Mouse (Mus musculus): ENCODE data around the gene Cmtr1. TPM values are rescaled to one million over a fixed set of nuclear protein-coding genes. Genes with fewer than 3 reads are reported as not detected.

Gene Cmtr1
- total RNA-seq (2023) = 100 to 1,000 TPM; 183 to 202 TPM

DNA sequence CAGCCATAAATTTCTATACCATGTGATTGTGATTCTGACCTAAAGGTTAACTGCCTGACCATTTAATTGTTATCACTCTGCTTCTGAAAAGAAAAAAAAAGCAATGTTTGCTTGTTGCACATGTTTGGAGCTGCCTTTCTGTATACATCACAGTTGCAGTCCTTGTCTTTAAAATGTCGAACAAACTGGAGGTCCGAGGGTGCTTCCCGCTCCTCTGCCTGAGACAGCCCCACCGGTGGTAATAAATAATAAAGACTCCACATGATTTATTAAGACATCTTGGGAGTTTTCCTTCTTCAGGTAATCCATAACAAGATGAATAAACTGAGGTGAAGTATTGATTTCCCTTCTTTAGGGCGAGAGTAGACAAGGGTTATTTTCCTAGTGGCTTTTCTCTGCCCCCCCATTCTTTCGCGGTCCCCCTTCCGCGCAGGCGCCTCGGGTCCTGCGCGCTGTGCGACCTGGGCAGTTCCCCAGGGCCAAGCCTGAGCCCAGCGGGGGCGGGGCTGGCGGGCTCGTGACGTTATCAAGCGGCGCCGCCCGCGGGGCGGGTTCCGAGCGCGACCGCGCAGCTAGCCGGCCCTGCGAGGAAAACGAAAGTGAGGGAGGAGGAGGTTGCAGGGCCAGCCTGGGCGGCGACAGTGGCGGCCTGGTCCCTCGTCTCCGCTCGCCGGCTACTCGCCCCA lies at the start of gene Cmtr1:
Gene Cmtr1 (plus strand): TSS at position 520 of the 686 bp plus-strand sequence.

DNA sequence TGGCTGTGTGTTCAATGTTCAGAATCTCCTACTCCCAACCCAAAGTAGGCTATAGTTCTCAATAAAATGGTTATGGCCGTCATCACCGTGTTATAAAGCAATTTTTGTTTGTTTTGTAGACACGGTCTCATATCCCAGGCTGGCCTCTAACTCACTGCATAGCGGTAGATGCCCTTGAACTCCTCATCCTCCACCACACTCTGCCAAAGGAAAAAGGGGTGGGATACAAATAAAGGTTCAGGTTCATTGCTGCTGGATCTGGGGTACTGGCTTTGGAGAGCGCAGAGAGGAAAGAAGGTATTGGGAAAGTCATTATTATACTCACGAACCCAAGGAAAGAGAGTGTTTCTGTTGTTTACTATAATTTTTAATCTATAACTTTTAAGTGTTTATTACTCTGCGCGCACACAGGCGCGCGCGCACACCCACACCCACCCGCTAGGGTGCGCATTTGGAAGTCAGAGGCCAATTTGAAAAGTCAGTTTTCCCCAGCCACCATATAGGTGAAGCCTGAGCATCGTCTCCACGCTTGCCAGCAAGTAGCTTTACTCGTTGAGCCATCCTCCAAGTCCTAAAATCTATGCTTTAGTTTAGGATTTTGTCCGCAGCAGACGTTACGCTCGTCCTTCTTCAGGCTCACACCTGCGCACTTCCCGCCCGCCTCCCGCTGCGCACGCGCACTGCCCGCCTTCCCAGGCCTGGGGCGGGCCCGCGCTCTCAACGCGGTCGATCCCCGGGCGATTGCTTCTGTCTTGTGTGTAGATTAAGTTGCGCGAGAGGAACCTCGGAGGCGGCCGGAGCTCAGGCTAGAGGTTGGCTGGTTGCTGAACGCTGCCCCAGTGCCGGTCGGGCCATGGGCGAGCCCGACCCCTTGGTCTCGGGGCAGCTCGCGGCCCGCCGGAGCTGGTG lies 46.0 kb upstream of the Cmtr1 start, which contains the start of the genes Rnf8 and Gm28043:
Gene Rnf8 (plus strand): TSS at position 676 of the 909 bp plus-strand sequence.
Gene Gm28043 (plus strand): TSS at position 762 of the 909 bp plus-strand sequence.

DNA sequence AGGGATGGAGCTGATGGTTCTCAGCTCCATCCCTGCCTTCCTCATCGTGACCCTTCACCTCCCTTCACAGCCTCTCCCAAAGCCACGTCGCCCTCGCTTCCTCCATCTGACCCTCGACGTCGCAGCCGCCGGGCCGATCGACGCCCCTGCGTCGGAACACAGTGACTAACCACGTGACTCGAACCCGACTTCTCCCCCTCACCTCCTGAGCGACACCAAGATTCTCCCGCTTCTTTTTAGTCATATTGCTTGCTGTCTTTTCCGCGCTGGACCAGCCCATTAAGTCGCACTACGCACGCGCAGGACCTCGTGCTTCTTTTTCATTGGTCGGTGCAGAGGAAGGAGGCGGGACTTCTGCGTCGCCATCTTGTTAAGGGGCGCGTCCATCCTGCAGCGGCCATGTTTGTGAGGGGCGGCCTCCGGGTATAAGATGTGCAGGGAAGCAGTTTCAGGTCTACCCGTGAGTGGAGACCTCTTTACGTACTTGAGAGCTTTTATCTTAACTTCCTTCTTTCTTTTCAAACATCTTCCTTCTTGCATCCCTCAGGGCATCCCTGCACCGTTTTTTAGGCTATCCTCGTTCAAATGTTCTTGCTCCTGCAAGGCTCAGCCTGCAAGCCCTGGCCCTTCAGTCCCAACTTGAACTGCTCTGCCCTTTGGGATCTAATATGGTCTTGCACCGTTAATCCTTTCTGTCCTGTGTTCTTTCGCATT lies 56.5 kb downstream of the Cmtr1 start, which contains the start of gene Ccdc167:
Gene Ccdc167 (minus strand): TSS at position 313 of the 714 bp plus-strand sequence.

Other genes with a start within 250 kb of the Cmtr1 start
- 100 to 1,000 TPM; 319 to 390 TPM for gene Pim1, start 169.8 kb upstream of the Cmtr1 start, total RNA-seq (2023)
- not detected for gene Gm17657, start 111.0 kb upstream of the Cmtr1 start, total RNA-seq (2023)
- 10 to 100 TPM; 12.4 to 13.0 TPM for gene Tbc1d22b, start 110.8 kb upstream of the Cmtr1 start, total RNA-seq (2023)
- not detected for gene Tmem217, start 108.2 kb upstream of the Cmtr1 start, total RNA-seq (2023)
- 10 to 100 TPM; 25.7 TPM for gene Rnf8, start 45.8 kb upstream of the Cmtr1 start, total RNA-seq (2023)
- gene Gm28043, start 45.7 kb upstream of the Cmtr1 start, total RNA-seq (2023) = 10 to 100 TPM; 13.3 to 13.5 TPM
- gene Ccdc167, start 56.4 kb downstream of the Cmtr1 start, total RNA-seq (2023) = 10 to 100 TPM; 16.0 to 16.7 TPM

All from neutrophil, adult 83 days (primary cell).